Comparison of ENCODE assay signal across 8 mouse cellular contexts in the genomic region with DNA sequence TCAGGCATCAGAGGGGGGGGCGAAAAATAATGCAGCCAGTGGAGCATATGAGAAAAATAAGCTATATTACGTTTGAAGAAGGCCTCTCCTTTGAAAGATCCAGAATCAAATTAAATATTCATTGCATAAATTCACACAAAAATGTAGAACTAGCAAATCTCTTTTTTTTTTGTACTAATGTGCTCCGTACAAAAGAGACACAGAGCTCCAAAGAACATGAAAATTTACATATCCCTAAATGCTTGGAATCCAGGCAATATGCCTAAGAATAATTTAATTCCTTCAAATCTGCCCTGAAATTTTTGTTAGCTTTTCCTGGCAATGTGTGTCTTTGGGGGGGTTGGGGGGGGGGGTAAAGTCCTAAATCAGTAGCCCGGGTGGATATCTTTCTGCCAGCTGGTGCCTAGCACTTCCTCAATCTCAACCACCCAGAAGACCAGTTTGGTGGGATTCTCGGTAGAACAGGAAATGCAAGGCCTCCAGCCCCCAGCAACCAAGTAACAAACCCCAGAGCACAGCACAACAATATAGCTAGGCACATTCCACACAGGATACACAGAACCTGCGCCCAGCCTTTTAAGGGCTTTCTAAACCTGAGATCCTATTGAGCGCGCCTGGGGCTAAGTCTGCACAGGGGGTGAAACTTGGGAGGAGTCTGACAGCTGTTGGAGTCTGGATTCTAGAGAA. TPM values are rescaled to one million over a fixed set of nuclear protein-coding genes. Genes with fewer than 3 reads are reported as not detected.
A peak's percentile ranks its signal among the peaks of the same experiment; 100 is the strongest.
DNase-seq lines count a peak whose midpoint lies in the region; ATAC-seq and TF ChIP-seq lines count a peak whose summit lies in the region.

No protein-coding gene starts in this region.

- TF ChIP-seq CTCF in stomach, postnatal 0 days (IDR thresholded peaks at IDR 0.05; ENCODE audit: low read depth), result no peak

- peaks cover 80% of the 10 kb centered on the region for H3K4me1 ChIP-seq in heart, embryonic 10.5 days
- peaks cover 53% of the 10 kb centered on the region for H3K4me1 ChIP-seq in intestine, embryonic 15.5 days (replicated peaks)
- H3K4me1 ChIP-seq in stomach, postnatal 0 days (replicated peaks; ENCODE audit: control insufficient read depth, insufficient read depth), result peaks cover 30% of the 10 kb centered on the region

- no peak for ATAC-seq in intestine, embryonic 15.5 days
- peak; percentile 36; the same call in 1 of the 2 replicates for ATAC-seq in stomach, postnatal 0 days (ENCODE audit: low FRiP score, low TSS enrichment)

- H3K4me2 ChIP-seq in intestine, embryonic 15.5 days (replicated peaks), result peak overlapping the region; percentile 10
- H3K4me2 ChIP-seq in stomach, postnatal 0 days (replicated peaks; ENCODE audit: low read depth), result peak overlapping the region; percentile 42

- peaks cover 14% of the 10 kb centered on the region for H3K36me3 ChIP-seq in heart, embryonic 10.5 days
- H3K36me3 ChIP-seq in intestine, embryonic 15.5 days, result peaks cover 12% of the 10 kb centered on the region; the same call in 1 of the 2 replicates
- peaks cover 13% of the 10 kb centered on the region; the same call in 1 of the 2 replicates for H3K36me3 ChIP-seq in stomach, postnatal 0 days (ENCODE audit: control insufficient read depth, insufficient read depth, low read length)

- TF ChIP-seq EP300 in stomach, postnatal 0 days (optimal IDR thresholded peaks at IDR 0.05), result no peak

- H3K4me3 ChIP-seq in heart, embryonic 10.5 days, result peak overlapping the region; percentile 22; the same call in 1 of the 2 replicates
- no peak overlapping the region for H3K4me3 ChIP-seq in intestine, embryonic 15.5 days (replicated peaks)
- no peak overlapping the region for H3K4me3 ChIP-seq in stomach, postnatal 0 days (ENCODE audit: low read depth, low read length)

- H3K27ac ChIP-seq in heart, embryonic 10.5 days, result peak overlapping the region; percentile 62
- 0 out of 2 replicates have a peak overlapping the region, but pooled peaks have one; percentile 4 for H3K27ac ChIP-seq in intestine, embryonic 15.5 days
- peak overlapping the region; percentile 69 for H3K27ac ChIP-seq in stomach, postnatal 0 days (replicated peaks)

- no peaks in the 10 kb centered on the region for H3K27me3 ChIP-seq in heart, embryonic 10.5 days (ENCODE audit: insufficient read depth, poor library complexity, severe bottlenecking)
- H3K27me3 ChIP-seq in intestine, embryonic 15.5 days (replicated peaks), result no peaks in the 10 kb centered on the region
- H3K27me3 ChIP-seq in stomach, postnatal 0 days (ENCODE audit: control insufficient read depth, insufficient read depth, low read length), result no peaks in the 10 kb centered on the region

- WGBS in heart, embryonic 10.5 days, result 39% methylated on average over 8 of the region's 8 CpGs
- WGBS in intestine, embryonic 15.5 days, result 36% methylated on average over 8 of the region's 8 CpGs
- WGBS in stomach, postnatal 0 days, result 20% methylated on average over 8 of the region's 8 CpGs

- DNase-seq in heart, embryonic 10.5 days (ENCODE audit: low spot score), result peak; percentile 79
- DNase-seq in heart, adult 8-10 months (ENCODE audit: low spot score), result no peak
- peak; percentile 54 for DNase-seq in thymus, postnatal 0 days (ENCODE audit: low spot score)
- no peak for DNase-seq in thymus, postnatal 25 days
- peak; percentile 58 for DNase-seq in stomach, postnatal 0 days (ENCODE audit: low spot score)
- no peak for DNase-seq in right cerebral cortex, postnatal 14 days
- no peak for DNase-seq in adrenal gland, postnatal 25 days

- no peaks in the 10 kb centered on the region for H3K9me3 ChIP-seq in heart, embryonic 10.5 days
- no peaks in the 10 kb centered on the region for H3K9me3 ChIP-seq in intestine, embryonic 15.5 days
- H3K9me3 ChIP-seq in stomach, postnatal 0 days (ENCODE audit: control insufficient read depth, low read length), result no peaks in the 10 kb centered on the region

- H3K9ac ChIP-seq in intestine, embryonic 15.5 days, result no peak overlapping the region
- H3K9ac ChIP-seq in stomach, postnatal 0 days (ENCODE audit: low read length), result no peak overlapping the region

RNA-seq across cellular contexts. Expression of gene Pik3r1, which starts 7.9 kb away (rescaled TPM):
- polyA plus RNA-seq in heart, embryonic 10.5 days (2016; fragmentation: Nextera tagmentation; extraction: Ambion mirVana), result 13.6 and 14.4 TPM in 2 replicates
- total RNA-seq in heart, adult 8-10 months (2022), result 100 to 1,000 TPM; 107 to 140 (median 112) TPM
- 62.9 and 79.3 TPM in 2 replicates for polyA plus RNA-seq in thymus, postnatal 0 days (2015; fragmentation: Nextera tagmentation; extraction: Ambion mirVana)
- 29.6 and 30.8 TPM in 2 replicates for polyA plus RNA-seq in intestine, embryonic 15.5 days (2015; fragmentation: Nextera tagmentation; extraction: Ambion mirVana)
- 36.0 and 44.6 TPM in 2 replicates for polyA plus RNA-seq in stomach, postnatal 0 days (2015; fragmentation: Nextera tagmentation; extraction: Ambion mirVana)
- 130 and 193 TPM in 2 replicates for total RNA-seq in adrenal gland, postnatal 25 days (2021)

Comparison
In these comparisons a context has a peak if more than half of its experiments do, and no peak if none do; other contexts are left out.
1. DNase-seq: peak in heart, embryonic 10.5 days (single experiment), thymus, postnatal 0 days (single experiment) and stomach, postnatal 0 days (single experiment); none in heart, adult 8-10 months (single experiment), thymus, postnatal 25 days (single experiment), right cerebral cortex, postnatal 14 days (single experiment) and adrenal gland, postnatal 25 days (single experiment).
2. H3K27ac ChIP-seq: peak in every context shown above with its lines; median percentile 69 in stomach, postnatal 0 days; 62 in heart, embryonic 10.5 days; 4 in intestine, embryonic 15.5 days.